Mouse (Mus musculus) retina, embryonic 14.5 days (tissue): ENCODE data around the gene Hist4h4.
A peak's percentile ranks its signal among the peaks of the same experiment; 100 is the strongest.
"Not testable (repeated sequence)": the region's sequence is repeated elsewhere in the genome, so short reads cannot be mapped to it uniquely, and the experiment has no call there.

Experiments used
- DNase-seq: peaks from one replicate; pipeline ENCODE4 v3.0.0-alpha.2; 2015; ENCODE audit warnings: low spot score

The Hist4h4 gene

GRCm38 (mm10) chr6:136815381-136815780 lies 11.2 kb upstream of the Hist4h4 start:
- DNase-seq: no peak

- DNase-seq: no peak
Measured at GRCm38 (mm10) chr6:136813117-136813516, 8.9 kb upstream of the Hist4h4 start.

- DNase-seq: no peak
Measured at GRCm38 (mm10) chr6:136811196-136811595, 7.0 kb upstream of the Hist4h4 start.

GRCm38 (mm10) chr6:136809673-136810072 lies 5.5 kb upstream of the Hist4h4 start:
- DNase-seq: no peak

GRCm38 (mm10) chr6:136809077-136809476 lies 4.9 kb upstream of the Hist4h4 start:
- DNase-seq: no peak

- DNase-seq: peak; percentile 11
Measured at GRCm38 (mm10) chr6:136808631-136809046, 4.4 kb upstream of the Hist4h4 start.

- DNase-seq: peak; percentile 97
Measured at GRCm38 (mm10) chr6:136808014-136808417, 3.8 kb upstream of the Hist4h4 start, which contains the start of gene H2afj. Gene H2afj (plus strand): TSS chr6:136808244.

GRCm38 (mm10) chr6:136807395-136808013 lies 3.3 kb upstream of the Hist4h4 start:
- no peak for DNase-seq

- DNase-seq: no peak
Measured at GRCm38 (mm10) chr6:136806819-136807218, 2.6 kb upstream of the Hist4h4 start.

GRCm38 (mm10) chr6:136805409-136805775 lies 1.2 kb upstream of the Hist4h4 start:
- DNase-seq: no peak

- DNase-seq: no peak
Measured at GRCm38 (mm10) chr6:136804705-136805408, 642 bp upstream of the Hist4h4 start.

- no peak for DNase-seq
Measured at GRCm38 (mm10) chr6:136803093-136803738, 999 bp downstream of the Hist4h4 start.

GRCm38 (mm10) chr6:136801274-136801673 lies 2.9 kb downstream of the Hist4h4 start:
- DNase-seq: no peak

GRCm38 (mm10) chr6:136800710-136801109 lies 3.5 kb downstream of the Hist4h4 start:
- DNase-seq: no peak

GRCm38 (mm10) chr6:136797874-136798693 lies 6.1 kb downstream of the Hist4h4 start:
- DNase-seq: not testable (repeated sequence)

- DNase-seq: no peak
Measured at GRCm38 (mm10) chr6:136795850-136796249, 8.4 kb downstream of the Hist4h4 start.

GRCm38 (mm10) chr6:136795110-136795509 lies 9.1 kb downstream of the Hist4h4 start:
- no peak for DNase-seq

- no peak for DNase-seq
Measured at GRCm38 (mm10) chr6:136793831-136794525, 10.2 kb downstream of the Hist4h4 start.

- no peak for DNase-seq
Measured at GRCm38 (mm10) chr6:136792884-136793758, 11.1 kb downstream of the Hist4h4 start.

- DNase-seq: no peak
Measured at GRCm38 (mm10) chr6:136789391-136789971, 14.7 kb downstream of the Hist4h4 start.
